Mouse (Mus musculus) layer of hippocampus, postnatal 25 days (tissue): ENCODE measurements around the gene Ephb4. TPM values are rescaled to one million over a fixed set of nuclear protein-coding genes. Genes with fewer than 3 reads are reported as not detected.
A peak's percentile ranks its signal among the peaks of the same experiment; 100 is the strongest.

Source experiments
- DNase-seq, 2 experiments: peaks; one replicate each; pipeline ENCODE4 v3.0.0; 2022; ENCODE audit warnings: mixed read lengths in 2 of 2, low spot score in 1 of 2; ENCODE audit errors: extremely low spot score in 1 of 2
- total RNA-seq, 2 experiments: library from RNA; stranded (reverse); gene quantifications; 2 replicates each; pipeline ENCODE4 v1.2.3; 2021

Gene Ephb4
- total RNA-seq, 2 experiments from 2014 or later: 5.1 to 6.3 TPM

DNA sequence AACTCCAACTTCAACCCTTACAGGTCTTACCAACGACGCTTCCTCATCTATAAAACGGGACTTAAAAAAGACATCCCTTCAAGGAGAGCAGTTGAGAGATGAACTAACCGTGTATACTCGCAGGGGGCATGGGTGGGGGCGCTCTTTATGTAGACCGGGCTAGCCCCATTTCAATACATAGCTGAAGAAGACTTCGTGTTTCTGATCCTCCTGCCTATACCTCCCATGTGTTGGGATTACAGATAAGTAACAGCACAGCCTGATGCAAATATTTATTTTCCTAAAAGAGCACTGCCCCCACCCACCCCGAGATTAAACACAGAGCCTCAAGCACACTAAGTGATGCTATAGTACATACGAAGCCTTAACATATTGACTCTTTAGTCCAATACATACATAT is 15.6 kb upstream of the Ephb4 start:
- no peak for DNase-seq

DNA sequence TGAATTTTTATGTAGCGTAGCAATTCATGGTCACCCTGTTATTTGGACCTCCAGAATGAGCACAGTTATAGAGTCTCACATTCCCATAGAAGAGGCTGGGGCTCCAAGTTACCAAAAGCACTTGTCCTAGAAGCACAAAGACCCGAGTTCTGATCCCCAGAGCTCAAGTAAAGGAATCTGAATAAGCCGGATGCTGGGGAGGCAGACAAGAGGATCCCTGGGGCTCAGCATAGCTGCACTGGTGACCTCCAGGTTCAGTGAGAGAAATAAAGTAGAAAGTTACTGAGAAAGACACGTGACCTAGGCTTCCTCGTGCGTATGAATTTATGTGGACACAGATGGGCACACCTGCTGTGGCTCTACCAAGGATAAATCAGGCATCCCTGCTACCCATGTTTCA is 14.8 kb upstream of the Ephb4 start:
- no peak for DNase-seq

DNA sequence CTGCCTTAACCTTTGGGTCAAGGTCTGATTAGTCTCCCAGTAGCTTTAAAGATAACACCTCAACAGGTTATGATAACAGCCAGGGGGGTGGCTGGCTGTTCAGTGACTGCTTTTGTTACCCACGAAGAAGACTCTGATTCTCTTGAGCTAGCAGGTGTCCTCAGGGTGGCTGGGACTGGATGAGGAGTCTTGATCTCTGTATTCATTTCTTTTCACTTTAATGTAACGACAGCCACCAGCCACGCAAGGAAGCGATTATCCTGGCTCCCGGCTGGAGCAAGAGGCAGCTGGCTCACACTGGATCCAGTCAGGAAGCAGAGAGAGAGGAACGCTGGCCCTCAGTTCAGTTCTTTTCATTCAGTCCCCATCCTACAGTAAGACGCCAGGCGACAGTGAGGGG is 12.7 kb upstream of the Ephb4 start:
- DNase-seq: no peak

DNA sequence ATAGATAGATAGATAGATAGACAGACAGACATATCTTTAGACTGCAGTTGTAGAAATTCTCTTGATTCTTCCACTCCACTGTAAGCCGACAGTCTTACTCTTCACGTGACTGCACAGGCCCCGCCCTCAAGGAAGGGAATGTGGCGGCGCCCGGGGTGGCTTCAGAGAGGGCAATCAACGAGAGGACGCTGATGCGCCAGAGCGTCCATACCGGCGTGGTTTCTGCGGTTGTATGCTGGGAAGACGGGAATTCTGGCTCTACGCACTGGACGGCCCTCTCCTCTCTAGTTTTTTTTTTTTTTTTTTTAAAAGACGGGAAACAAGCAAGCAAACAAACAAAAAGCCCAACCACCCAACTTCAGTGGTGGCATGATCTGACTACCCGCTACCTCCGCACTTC is 11.7 kb upstream of the Ephb4 start:
- peak; percentile 65 to 76 for DNase-seq

DNA sequence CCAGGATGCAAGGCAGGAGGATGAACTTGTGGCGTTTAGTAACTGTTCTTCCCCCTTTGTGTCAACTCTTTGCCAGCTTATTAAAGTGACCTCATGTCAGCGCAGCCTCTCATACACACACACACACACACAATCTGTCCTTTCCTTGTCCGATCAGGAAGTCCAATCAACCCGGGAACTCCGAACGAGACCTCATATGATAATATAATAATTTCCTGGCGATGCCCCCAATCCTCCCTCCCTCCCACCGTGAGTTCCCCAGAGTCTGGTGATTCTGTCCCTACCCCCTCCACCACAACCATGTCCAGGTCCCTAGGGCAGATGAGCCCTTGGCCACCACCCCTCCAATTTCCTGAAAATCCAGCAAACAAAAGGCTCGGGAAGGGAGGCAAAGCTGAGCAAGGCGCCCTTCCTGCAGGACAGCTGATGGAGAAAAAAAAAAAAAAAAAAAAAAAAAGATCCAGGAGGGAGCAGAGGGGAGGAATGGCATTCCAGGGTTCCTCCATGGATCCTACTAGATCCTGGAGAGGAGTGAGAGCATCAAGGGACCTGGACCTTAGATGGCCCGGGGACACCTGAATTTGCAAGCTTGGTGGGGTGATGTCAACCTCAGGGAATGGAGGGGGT is 11.1 kb upstream of the Ephb4 start:
- DNase-seq: no peak

DNA sequence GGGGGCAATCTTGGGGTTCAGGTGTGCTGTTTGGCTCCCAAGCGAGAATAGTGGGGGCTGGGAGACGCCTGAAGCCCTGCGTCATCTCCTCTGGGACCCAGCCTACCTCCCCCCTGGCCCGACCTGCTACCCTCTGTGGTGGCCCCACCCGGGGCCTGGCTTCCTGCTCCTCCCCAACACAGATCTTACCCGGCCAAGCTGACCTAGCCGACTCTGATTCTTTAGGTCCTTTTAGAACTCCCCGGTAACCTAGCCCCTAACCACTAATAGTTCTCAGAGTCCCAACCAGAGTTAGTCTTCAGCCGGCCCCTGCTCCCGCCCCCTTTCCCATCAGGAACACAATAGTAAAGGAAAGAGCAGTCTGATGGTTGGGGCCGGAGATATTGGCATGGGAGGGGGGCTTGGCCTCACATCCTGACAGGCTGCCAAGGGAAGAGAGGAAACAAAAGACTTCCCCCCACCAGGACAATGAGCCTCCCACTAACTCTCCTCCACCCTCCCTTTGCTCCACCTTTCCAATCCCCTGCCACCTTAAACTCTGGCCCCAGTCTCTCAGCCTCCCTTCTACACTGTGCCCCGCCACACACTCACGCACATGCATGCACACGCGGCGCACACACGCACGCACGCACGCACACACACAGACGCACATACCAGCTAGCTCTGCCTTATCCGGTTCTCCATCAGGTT is 10.5 kb upstream of the Ephb4 start:
- peak in 1 of 2 experiments; percentile 24 for DNase-seq

DNA sequence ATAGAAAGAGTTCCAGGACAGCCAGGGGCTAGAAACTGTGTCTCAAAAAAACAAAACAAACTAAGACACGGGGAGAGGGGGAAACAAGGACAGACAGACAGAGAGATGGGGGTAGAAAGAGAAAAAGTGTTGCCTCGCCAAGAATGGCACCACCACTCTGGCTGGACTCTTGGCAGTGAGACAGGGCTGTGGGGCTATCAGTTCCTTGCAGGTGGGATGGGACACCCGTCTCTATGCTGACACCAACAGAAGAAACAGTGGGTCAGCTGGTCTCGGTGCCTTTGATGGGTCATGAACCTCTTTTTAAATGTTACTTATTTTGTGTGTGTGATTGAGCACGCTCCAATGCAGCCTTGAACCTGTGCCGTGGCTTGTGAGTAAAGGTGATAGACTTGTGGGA is 9.7 kb upstream of the Ephb4 start:
- no peak for DNase-seq

DNA sequence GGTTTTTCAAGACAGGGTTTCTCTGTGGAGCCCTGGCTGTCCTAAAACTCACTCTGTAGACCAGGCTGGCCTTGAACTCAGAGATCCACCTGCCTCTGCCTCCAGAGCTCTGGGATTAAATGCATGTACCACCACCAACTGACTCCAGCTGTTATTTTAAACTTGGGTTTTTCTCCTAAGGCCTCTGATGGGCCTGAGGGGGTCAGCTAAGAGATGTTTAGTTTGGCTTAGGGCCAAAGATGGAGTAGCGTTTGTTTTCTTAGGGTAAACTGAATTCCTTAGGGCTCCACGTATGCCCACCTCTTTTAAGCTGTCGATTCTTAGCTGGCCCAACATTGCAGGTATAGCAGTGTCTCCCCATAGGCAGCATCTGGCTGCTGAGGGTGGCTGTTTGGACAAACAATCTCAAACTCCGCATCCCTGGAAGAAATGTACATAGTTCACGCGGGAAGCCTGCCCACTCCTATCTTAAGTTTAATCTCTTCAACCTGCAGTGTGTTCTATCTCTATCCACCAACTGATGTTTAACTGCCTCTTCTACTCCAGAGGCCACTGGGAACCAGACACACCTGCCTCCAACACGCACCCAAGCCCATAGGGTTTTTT is 7.4 kb upstream of the Ephb4 start:
- DNase-seq: no peak

DNA sequence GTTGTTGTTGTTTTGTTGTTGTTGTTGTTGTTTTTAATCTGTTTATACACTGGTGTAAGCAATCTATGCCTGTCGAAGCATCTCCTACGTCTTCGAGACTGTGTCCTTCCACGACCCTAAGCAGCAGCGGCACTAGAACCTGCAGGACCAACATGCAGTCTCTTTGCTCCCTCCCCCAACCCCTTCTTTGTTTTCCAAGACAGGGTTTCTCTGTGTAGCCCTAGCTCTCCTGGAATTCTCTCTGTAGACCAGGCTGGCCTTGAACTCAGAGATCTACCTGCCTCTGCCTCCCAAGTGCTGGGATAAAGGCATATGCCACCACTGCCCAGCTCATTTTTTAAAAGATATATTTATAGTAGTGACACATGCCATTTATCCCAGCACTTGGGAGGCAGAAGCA is 6.5 kb upstream of the Ephb4 start:
- no peak for DNase-seq

DNA sequence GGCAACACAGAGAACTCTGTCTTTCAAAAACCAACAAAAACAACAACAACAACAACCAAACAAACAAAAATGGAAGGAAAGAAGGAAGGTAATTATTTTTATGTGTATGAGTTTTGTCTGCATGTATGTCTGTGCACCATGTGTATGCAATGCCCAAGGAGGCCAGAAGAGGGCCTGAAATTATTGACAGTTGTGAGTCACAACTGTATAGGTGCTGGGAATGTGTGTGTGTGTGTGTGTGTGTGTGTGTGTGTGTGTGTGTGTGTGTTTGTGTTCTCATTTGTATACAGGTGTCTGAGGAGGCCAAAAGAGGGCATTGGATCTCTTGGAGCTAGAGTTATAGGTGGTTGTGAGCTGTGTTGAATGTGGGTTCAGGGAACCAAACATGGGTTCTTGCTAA is 6.0 kb upstream of the Ephb4 start:
- DNase-seq: no peak

DNA sequence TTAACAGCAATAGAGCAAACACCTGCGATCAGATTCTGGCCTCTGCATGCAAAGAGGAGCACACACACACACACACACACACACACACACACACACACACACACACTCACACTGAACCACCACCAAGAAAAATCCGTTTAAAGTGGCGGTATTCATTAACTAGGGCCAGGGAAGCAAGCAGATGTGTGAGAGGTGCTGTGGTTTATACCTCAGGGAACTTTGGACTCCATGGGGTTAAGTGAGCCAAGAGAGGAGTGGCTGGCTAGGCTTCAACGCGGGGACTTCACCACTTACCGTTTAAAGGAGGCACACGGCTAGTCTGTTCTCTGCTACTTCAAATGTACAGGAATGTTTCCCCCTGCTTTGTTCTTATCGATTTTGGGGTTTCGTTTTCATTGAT is 4.1 kb upstream of the Ephb4 start:
- DNase-seq: no peak

DNA sequence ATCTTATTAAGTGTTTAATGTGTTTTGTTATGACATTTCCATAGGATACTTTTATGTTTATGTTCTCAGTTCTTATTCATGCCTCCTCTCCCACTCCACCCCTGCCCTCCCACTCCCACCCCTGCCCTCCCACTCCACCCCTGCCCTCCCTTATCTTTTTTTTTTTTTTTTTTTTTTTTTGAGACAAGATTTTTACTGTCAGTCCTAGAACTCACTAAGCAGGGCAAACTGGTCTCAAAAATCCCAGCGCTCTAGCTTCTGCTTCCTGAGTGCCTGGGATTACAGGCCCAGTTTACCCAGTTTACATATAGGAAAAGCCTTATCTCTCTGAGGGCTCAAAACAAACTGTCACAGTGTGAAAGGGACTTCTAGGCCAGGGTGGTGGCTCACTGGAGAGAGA is 3.5 kb upstream of the Ephb4 start:
- DNase-seq: no peak

DNA sequence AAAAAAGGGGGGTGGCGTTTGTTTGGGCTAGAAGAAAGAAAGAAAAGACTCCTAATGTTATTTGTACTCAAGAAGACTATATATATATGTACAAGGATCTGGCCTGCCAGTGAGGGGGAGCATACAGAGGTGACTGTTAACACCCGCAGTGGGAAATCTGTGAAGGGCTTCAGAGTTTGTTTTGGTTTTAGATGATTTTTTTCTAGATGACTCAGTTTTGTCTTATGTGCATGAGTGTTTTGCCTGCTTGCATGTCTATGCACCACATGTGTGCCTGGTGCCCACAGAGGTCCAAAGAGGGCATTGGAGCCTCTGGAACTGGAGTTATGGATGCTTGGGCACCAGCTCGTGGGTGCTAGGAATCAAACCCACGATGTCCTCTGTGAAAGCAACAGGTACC is 2.9 kb upstream of the Ephb4 start:
- no peak for DNase-seq

DNA sequence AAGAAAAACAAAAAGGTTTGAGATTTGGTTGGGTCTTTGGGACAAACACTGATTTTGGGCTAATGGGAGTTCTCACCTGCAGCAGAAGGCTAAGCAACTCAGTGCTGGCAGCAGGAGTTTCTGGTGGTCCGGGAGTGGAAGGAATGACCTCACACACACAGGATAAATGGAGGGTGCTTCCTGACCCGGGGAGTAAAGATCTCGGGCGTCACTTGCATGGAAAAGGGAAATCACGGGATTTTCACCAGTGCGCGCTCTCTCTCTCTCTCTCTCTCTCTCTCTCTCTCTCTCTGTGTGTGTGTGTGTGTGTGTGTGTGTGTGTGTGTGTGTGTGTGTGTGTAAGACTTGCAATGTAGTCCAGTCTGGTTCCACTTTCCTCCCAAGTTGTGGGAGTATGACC is 2.1 kb upstream of the Ephb4 start:
- DNase-seq: no peak

DNA sequence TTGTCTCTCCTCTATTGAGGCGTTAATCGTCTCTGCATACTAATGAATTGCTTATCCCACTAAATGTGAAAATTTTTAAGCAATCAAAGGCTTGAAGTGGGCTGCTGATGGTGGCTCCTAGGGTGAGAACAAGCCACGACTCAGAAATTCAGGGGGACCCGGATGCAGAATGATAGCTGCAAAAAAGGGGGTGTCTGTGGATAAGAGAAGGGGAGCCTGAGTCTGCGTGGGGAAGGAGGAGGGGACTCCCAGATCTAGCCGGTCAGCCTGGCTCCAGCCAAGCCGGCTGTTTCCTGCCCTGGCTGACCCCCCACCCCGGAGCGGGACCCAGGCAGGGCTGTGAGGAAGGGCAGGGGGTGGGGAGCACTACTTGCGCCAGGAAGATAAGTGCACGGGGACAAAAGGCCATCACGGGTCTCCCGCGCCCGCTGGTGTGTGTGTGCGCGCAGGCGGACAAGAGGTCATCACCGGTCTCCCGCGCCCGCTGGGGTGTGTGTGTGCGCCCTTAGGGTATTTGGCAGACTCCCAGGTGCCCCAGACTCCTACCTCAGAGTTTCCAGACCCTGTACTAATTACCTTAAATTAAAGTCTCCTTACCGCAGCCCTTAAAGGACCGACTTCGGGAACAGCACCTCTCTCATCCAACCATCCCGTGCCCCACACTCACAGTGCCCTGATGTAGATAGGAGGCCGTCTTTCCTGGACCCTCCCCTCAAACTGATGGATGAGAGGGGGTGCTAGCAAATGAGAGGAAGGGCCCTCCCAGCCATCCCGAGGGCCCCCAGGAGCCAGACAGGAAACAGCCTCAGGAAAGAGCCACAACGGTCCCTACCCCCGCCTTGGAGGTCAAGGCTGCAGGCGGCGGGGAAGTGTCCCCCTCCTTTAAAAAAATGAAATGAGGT is 1.2 kb upstream of the Ephb4 start:
- no peak for DNase-seq

DNA sequence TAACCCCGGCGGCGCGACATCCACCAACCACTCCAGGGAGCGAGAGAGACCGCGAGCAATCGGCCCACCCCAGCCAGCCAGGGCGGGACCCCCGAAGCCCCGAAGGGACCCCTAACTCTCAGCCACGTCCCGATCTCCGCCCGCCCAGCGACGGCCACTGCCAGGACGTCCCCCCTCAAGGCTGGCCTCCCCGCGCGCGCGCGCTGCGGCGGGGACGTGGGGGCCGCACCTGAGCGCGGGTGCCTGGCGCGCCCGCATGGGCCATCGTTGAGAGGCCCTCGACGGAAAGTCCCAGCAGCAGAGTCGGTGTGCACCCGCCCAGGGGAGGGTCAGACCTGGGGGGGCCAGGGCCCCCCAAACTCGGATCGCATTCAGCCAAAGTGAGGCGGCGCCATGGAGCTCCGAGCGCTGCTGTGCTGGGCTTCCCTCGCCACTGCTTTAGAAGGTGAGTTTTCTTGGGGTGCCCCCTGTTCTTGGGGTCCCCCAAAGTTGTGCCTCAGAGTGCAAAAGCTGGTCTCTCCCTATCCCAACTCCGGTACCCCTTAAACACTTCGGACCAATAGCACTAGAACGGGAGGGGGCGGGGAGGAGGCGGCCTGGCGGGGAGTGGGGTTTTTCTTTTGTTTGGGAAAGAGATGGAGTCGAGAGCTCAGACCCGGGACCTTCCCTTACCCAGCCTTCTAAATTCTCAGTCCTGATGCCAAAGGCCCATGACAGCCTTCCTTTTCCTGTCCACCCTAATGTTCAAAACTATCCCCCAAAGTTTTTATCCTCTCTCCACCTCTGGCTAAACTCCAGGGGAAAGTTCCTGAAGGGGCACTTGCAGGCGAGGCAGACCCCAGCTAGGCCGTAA is 522 bp downstream of the Ephb4 start:
- DNase-seq: no peak

DNA sequence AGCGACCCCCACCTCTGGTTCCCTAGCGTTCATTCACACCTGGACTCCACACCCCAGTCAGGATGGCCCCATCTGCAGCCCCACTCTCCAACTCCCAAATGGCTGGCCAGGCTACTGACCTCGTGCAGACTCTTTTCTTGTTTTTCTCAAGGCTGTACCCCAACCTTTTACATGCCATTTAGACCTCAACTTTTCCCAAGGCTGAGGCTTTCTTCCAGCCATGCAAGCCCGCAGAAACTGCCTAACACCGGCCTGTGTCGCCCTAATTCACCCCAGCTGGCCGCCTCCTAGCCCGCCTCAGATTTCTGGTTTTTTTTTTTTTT is 1.1 kb downstream of the Ephb4 start:
- DNase-seq: no peak

DNA sequence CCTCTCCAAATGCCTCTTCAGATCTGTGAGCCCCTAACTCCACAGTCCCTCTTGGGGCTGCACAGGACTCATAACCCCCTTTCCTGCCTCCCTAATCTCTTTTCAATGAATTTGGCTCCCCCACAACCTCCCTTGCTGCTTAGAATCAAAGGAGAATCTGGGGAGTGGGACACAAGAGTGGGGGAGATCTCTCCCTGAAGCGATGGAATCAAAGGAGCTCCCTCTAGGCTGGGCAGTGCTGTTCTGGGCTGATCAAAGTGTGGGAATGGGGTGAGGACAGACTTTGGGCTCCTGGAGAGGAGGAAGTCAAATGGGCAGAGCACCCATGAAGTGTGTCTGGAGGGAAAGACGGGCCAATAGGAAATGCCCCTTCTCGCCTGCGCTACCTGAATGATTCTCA is 1.5 kb downstream of the Ephb4 start:
- no peak for DNase-seq

DNA sequence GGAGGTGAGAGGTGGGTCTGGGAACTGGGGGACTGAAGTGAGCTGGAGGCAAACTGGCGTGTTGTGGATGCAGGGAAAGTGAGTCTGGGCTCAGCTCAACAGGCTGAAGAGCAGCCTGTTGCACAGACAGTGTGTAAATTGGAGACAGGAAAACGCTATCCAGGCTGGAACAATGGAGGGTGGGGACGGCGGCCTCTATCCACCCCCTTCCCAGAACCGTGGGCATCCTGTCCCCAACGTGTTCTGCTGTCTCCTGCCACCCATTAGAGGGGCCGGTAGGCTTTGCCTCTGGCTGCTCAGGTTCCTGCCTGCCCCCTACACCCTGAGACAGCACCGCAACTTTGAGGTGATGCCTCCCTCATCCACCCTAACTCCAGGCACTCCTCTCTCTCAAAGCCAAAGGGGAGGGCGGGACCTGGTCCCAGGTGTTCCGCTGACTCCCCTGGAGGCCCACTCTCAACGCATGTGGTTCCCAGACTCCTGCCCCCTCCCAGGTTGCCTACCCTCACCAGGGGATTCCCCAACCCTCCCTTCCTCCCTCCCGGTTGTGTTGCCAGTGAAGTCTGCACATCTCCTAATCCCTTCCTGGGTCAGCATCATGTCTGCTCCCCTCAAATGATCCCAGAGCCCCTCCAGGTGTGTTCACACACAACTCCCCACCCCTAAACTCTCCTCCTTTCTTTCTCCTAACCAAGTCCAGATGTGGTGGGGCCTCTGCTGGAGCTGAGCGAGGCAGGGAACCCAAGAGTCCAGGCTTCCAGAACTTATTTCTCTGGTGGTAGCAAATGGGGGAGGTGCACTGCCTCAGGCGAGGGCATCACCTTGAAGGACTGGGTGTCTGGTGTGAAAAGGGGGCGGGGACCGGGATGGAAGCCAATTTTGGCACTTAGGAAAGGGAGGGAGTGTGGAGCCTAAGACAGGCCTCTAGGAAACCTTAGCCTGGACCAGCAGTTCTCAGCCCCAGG is 2.4 kb downstream of the Ephb4 start:
- no peak for DNase-seq
